Mouse (Mus musculus) G1E (cell line): ENCODE measurements around the gene Hoxa9.

ENCODE experiments used
- CTCF ChIP-seq: IDR thresholded peaks from 2 replicates; pipeline ENCODE4 v1.5.1; 2012; ENCODE audit warnings: low read depth, low read length, inconsistent platforms, mixed read lengths
- GATA1 ChIP-seq: IDR thresholded peaks from 2 replicates; pipeline ENCODE4 v1.6.1; 2012; ENCODE audit warnings: borderline replicate concordance, low read length, inconsistent platforms, mixed read lengths
- TAL1 ChIP-seq: conservative IDR thresholded peaks from 2 replicates; pipeline ENCODE4 v1.6.1; 2012; ENCODE audit warnings: low read depth, low read length, inconsistent platforms, mixed read lengths

DNA sequence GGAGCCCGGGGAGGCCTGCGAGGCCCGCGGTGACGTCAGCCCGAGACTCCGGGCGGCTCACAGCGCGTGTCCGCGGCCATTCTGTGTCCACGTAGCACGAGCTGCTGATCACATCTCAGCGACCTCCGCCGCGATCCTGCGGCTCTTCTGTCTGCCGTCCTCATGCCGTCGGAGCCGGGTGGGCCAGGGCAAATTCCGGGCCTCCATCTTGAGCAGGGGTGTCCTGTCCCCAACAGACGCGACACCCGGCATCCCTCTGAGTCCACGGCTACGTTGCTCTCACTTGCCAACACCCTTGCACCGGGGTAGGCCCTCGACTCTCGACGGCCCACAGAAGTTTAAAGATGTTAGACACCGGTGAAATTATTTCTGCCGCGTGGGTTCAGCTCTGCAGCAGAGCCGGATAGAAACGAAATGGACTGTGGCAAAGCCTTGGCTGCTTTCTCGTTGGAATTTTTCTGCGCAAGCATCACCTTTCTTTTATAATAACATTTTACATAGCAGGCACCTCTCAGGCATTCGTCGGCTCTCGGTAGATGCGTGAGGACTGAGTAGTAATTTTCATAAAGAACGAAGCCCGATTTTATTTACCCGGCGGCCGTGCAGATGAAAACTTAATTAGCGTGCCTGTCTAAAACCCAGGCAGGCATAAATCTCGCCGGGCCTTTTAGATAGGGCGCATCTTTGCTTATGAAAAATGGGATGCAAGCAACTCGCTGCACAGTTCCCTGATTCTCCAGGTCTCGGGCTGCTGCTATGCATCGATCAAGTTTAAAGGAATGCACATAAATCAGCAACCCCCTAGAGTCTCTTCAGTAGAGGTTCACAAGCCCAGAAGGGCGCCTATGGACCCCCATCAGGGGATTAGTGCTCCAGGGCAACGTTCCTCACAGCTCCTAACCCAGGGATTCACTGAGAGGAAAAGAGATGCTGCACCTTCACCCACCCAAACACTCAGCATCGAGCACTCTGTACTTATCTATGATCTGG lies 22.9 kb upstream of the Hoxa9 start:
- TF ChIP-seq CTCF (no peak), TAL1 (no peak), GATA1 (no peak)
